Mouse (Mus musculus) ES-Bruce4 (cell line): ENCODE measurements around the gene Gm28043. TPM values are rescaled to one million over a fixed set of nuclear protein-coding genes. Genes with fewer than 3 reads are reported as not detected.
A peak's percentile ranks its signal among the peaks of the same experiment; 100 is the strongest.

Experiments used
- H3K27ac ChIP-seq: 2 replicates; pipeline ENCODE4 v1.5.1; 2012; ENCODE audit warnings: low read length, inconsistent platforms; ENCODE audit not compliant: insufficient read depth
- H3K27me3 ChIP-seq: 2 replicates; pipeline ENCODE4 v1.6.1; 2012; ENCODE audit warnings: mild to moderate bottlenecking, low read length, inconsistent platforms; ENCODE audit not compliant: control insufficient read depth, poor library complexity, insufficient read depth, severe bottlenecking
- H3K36me3 ChIP-seq: 2 replicates; pipeline ENCODE4 v1.6.1; 2012; ENCODE audit warnings: inconsistent platforms, mild to moderate bottlenecking, low read length, moderate library complexity; ENCODE audit not compliant: control insufficient read depth, poor library complexity, insufficient read depth, severe bottlenecking
- H3K4me1 ChIP-seq: one replicate; pipeline ENCODE4 v1.8.1; 2011; ENCODE audit warnings: low read length; ENCODE audit not compliant: control insufficient read depth, insufficient read depth
- H3K4me3 ChIP-seq: 2 replicates; pipeline ENCODE4 v1.5.1; 2011; ENCODE audit warnings: low read depth, mild to moderate bottlenecking, low read length
- H3K9ac ChIP-seq: 2 replicates; pipeline ENCODE4 v1.6.1; 2012; ENCODE audit warnings: low read depth, mild to moderate bottlenecking, inconsistent platforms; ENCODE audit not compliant: poor library complexity, severe bottlenecking
- H3K9me3 ChIP-seq: replicated peaks from 2 replicates; pipeline ENCODE4 v1.6.1; 2012; ENCODE audit warnings: mild to moderate bottlenecking, low read length, inconsistent platforms; ENCODE audit not compliant: control insufficient read depth, poor library complexity, insufficient read depth, severe bottlenecking
- CTCF ChIP-seq: IDR thresholded peaks from one replicate; pipeline ENCODE4 v1.8.1; 2011; ENCODE audit warnings: low read depth, low read length
- EP300 ChIP-seq: IDR thresholded peaks from 2 replicates; pipeline ENCODE4 v1.6.1; 2011; ENCODE audit warnings: low read depth, low read length; ENCODE audit not compliant: insufficient read depth
- POLR2A ChIP-seq: IDR thresholded peaks from one replicate; pipeline ENCODE4 v1.8.1; 2011; ENCODE audit warnings: low read length; ENCODE audit not compliant: insufficient read depth
- polyA plus RNA-seq: library from polyadenylated mRNA; stranded (reverse); fragments of >200 nt; gene quantifications from 2 replicates; pipeline ENCODE4 v1.2.4, GENCODE M21; 2011; ENCODE audit warnings: low read depth; ENCODE audit not compliant: missing spikeins, insufficient read depth, insufficient read length

Gm28043 gene
- 4.8 and 5.0 TPM in 2 replicates for polyA plus RNA-seq

GRCm38 (mm10) chr17:29614115-29615023 lies at the start of gene Gm28043, which contains the start of gene Rnf8:
Gene Gm28043, plus strand, starts transcription at chr17:29614876.
Gene Rnf8, plus strand, starts transcription at chr17:29614790.
- peak within 1 kb of the TSS; percentile 93 for H3K9ac ChIP-seq
- no peaks in the 10 kb centered on the region for H3K9me3 ChIP-seq
- H3K4me1 ChIP-seq = no peaks in the 10 kb centered on the region
- H3K4me3 ChIP-seq = peak within 1 kb of the TSS; percentile 93
- H3K36me3 ChIP-seq = no peaks in the 10 kb centered on the region
- no peaks in the 10 kb centered on the region for H3K27me3 ChIP-seq
- peak within 1 kb of the TSS; percentile 60 for H3K27ac ChIP-seq
- TF ChIP-seq CTCF (peak; percentile 44), EP300 (no peak), POLR2A (peak; percentile 80)

DNA sequence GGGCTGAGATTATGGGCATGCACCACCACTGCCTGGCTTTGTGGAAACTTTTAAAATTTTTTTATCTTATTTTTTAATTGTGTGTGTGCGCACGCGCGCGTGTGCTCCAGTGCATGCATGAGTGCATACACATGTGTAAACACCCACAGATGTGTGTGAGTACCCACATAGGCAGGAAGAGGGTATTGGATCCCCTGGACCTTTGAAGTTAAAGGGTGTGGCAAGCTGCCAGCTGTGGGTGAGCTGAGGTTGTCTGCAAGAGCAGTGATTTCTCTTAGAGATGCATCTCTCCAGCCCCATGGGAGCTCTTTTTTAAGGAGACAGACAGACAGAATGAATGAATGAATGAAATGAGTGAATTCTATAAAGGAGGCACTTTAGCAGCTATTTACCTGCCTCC lies 49.2 kb upstream of the Gm28043 start:
- Histone ChIP-seq H3K36me3 (no peaks in the 10 kb centered on the region), H3K27ac (no peak overlapping the region), H3K4me3 (no peak overlapping the region), H3K27me3 (no peaks in the 10 kb centered on the region), H3K9me3 (no peaks in the 10 kb centered on the region), H3K9ac (no peak overlapping the region), H3K4me1 (no peaks in the 10 kb centered on the region)
- TF ChIP-seq POLR2A = no peak
- TF ChIP-seq EP300 = no peak
- TF ChIP-seq CTCF = no peak

DNA sequence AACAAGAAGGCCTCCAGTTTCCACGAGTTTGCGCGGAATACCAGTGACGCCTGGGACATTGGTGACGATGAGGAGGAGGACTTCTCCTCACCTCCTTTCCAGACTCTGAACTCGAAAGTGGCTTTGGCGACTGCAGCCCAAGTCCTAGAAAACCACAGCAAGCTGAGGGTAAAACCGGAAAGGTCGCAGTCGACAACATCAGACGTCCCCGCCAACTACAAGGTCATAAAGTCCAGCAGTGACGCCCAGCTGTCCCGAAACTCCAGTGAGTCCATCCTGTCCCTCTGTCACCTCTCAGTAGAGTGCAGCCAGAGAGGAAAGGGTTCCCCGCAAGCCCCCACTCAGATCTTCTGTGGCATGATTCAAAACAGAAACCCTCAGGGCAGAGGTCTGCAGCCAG lies 46.2 kb upstream of the Gm28043 start:
- TF ChIP-seq POLR2A (no peak), EP300 (no peak), CTCF (no peak)
- Histone ChIP-seq H3K4me3 (no peak overlapping the region), H3K9ac (no peak overlapping the region), H3K36me3 (peaks cover 6% of the 10 kb centered on the region), H3K27me3 (no peaks in the 10 kb centered on the region), H3K4me1 (no peaks in the 10 kb centered on the region), H3K27ac (no peak overlapping the region), H3K9me3 (no peaks in the 10 kb centered on the region)

DNA sequence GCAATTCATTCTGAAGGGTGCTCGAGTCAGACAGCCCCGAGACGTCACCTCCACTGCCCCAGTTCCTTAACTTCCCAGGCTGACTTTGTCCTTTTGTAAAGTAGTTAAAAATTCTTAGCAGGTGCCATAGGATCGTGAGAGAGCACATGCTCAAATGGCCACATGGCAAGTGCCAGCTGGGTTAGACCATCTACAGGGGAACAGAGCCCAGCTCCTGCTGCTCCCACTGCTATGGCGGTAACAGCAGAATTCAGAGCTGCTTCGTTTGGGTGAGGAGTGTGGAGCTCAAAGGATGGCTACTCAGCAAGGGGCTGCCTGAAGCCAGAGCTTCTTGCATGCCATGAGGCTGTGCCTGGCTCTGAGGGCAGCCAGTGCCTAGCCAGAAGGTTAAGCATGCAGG lies 44.8 kb upstream of the Gm28043 start:
- Histone ChIP-seq H3K9ac (no peak overlapping the region), H3K9me3 (no peaks in the 10 kb centered on the region), H3K4me3 (no peak overlapping the region), H3K4me1 (no peaks in the 10 kb centered on the region), H3K27ac (no peak overlapping the region), H3K36me3 (peaks cover 8% of the 10 kb centered on the region), H3K27me3 (no peaks in the 10 kb centered on the region)
- TF ChIP-seq POLR2A = no peak

GRCm38 (mm10) chr17:29579579-29580126 lies 35.0 kb upstream of the Gm28043 start:
- TF ChIP-seq POLR2A (no peak), EP300 (no peak), CTCF (no peak)
- no peak overlapping the region for H3K9ac ChIP-seq
- H3K9me3 ChIP-seq = no peaks in the 10 kb centered on the region
- no peak overlapping the region for H3K4me3 ChIP-seq
- no peaks in the 10 kb centered on the region for H3K4me1 ChIP-seq
- peaks cover 8% of the 10 kb centered on the region for H3K36me3 ChIP-seq
- no peak overlapping the region for H3K27ac ChIP-seq
- no peaks in the 10 kb centered on the region for H3K27me3 ChIP-seq

DNA sequence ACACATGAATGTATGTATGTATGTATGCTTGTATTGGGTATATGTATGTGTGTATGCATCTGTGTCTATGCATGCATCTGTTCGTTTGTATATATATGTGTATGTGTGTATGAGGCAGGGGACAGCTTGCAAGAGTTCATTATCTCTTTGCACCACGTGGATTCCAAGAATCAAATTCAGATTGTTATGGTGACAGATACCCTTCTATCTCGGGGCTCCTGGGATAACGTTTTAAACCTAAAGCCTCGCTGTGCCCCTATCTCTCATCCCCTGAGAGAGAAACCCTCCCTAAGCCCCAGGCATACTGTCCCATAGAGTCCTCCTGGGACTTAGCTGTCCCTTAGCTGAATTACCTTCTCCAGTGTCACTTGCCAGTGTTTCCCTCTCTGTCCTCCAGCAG lies 31.1 kb upstream of the Gm28043 start:
- Histone ChIP-seq H3K4me3 (no peak overlapping the region), H3K27me3 (no peaks in the 10 kb centered on the region), H3K27ac (no peak overlapping the region), H3K9me3 (no peaks in the 10 kb centered on the region), H3K36me3 (peaks cover 5% of the 10 kb centered on the region; the same call in 1 of the 2 replicates), H3K4me1 (no peaks in the 10 kb centered on the region), H3K9ac (no peak overlapping the region)
- TF ChIP-seq POLR2A (no peak), CTCF (no peak), EP300 (no peak)
